Mouse (Mus musculus) lung, postnatal 0 days (tissue): Measurements from ENCODE around the gene Gm21958.

Experiments
- CTCF ChIP-seq: IDR thresholded peaks from 2 replicates; pipeline ENCODE4 v1.5.1; 2016; ENCODE audit warnings: antibody characterized with exemption, mild to moderate bottlenecking
- EP300 ChIP-seq: IDR thresholded peaks from 2 replicates; pipeline ENCODE4 v1.6.1; 2016; ENCODE audit warnings: antibody characterized with exemption, mild to moderate bottlenecking, control low read depth

DNA sequence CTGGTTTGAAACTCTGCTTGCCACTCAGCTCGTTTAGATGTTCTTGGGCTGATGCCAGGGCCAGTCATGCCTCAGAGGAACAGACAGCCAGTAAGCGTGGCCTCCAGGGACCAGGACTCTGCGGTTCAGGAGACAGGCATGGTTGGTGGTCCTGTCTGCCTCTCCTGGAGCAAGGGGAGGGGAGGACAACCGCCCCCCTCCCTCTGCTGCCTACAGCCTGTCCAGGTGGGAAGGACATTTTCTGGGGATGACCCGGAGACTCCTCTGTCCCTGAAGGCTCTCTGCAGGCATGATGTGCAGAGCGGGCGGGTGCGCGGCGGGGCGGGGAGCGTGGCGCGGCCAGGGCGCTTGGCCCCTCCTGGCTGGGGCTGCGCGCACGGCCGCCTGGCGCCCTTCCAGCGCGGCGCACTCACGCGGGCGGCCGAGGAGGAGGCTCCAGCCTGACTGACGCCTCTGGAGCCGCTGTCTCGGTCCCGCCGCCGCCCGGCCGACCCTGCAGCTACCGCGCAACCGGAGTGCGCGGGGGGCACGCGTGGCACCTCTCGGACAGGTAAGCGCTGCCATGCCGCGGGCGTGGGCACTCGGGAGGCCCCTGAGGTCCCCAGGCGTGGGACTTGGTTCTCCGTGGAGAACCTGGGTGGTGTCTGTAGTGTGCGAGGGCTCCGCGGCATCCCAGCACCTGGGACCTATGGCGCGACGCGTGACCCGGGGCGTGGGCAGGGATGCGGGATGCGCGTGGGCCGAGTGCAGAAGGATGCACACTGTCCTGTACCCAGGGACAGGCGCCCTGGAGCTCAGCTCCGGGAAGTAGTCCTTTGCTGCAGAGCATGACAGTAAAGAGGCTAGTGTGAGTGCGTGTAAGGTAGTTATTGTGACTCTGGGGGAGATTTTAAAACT is 41.2 kb upstream of the Gm21958 start, which contains the start of gene Smad9:
- TF ChIP-seq CTCF (no peak; the same call in 1 of the 2 replicates), EP300 (no peak)
